Comparison of ENCODE assay signal across 8 mouse cellular contexts in the genomic region with DNA sequence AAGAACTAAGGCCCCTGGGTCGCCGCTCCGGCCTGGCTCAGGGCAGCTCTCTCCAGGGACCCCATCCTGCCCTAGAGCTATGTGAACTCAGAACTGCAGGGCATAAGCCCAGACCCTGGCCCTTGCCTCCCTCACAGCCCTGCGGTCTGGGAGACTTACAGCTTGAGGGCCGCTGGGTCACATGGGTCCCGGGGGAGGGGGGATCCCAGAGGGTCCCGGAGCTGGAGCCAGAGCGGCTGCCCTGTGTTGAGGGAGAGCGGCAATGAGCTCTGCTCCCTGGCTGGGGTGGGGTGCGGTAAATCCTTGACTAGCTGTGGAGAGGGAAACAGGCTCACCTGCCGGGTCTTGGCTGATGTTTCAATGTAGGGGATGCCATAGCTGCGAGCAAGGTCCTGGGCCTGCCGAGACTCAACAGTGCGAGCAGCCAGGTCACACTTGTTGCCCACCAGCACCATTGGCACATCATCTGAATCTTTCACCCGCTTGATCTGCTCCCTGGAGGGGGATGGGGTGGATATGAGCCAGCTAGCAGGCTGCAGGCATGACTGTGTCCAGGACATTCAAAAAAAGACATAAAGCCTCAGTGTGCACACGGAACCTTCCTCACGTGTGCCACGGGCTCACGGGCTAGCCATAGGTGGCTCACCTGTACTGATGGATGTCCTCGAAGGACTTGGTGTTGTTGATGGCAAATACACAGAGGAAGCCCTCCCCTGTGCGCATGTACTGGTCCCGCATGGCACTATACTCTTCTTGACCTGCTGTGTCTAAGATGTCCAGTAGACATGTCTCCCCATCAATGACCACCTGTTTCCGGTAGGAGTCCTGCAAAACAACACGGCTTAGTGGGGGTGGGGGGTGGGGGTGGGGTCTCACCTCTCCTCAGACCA. TPM values are rescaled to one million over a fixed set of nuclear protein-coding genes. Genes with fewer than 3 reads are reported as not detected.
DNase-seq lines count a peak whose midpoint lies in the region; ATAC-seq and TF ChIP-seq lines count a peak whose summit lies in the region.

No protein-coding gene starts in this region.

- H3K27ac ChIP-seq in lung, embryonic 15.5 days, result no peak overlapping the region
- no peak overlapping the region for H3K27ac ChIP-seq in forebrain, embryonic 16.5 days (ENCODE audit: low read length)
- no peak overlapping the region for H3K27ac ChIP-seq in limb, embryonic 14.5 days (replicated peaks; ENCODE audit: low read depth, low read length)
- no peak overlapping the region for H3K27ac ChIP-seq in stomach, embryonic 15.5 days

- H3K36me3 ChIP-seq in lung, embryonic 15.5 days, result peaks cover 32% of the 10 kb centered on the region
- H3K36me3 ChIP-seq in forebrain, embryonic 16.5 days (ENCODE audit: control insufficient read depth, insufficient read depth), result peaks cover 22% of the 10 kb centered on the region
- H3K36me3 ChIP-seq in limb, embryonic 14.5 days (ENCODE audit: control insufficient read depth, insufficient read depth, low read length), result peaks cover 35% of the 10 kb centered on the region
- H3K36me3 ChIP-seq in stomach, embryonic 15.5 days, result peaks cover 28% of the 10 kb centered on the region

- ATAC-seq in lung, embryonic 15.5 days (ENCODE audit: borderline replicate concordance, extremely low read depth, low FRiP score, low TSS enrichment), result no peak
- ATAC-seq in forebrain, embryonic 16.5 days, result no peak
- no peak for ATAC-seq in limb, embryonic 14.5 days (ENCODE audit: low FRiP score, low read depth)
- no peak for ATAC-seq in stomach, embryonic 15.5 days (ENCODE audit: insufficient read depth, low FRiP score, low read depth)

- DNase-seq in lung, postnatal 36 days, result no peak
- no peak for DNase-seq in limb, embryonic 14.5 days (ENCODE audit: low spot score)
- DNase-seq in spleen, adult 12 weeks (ENCODE audit: low spot score), result no peak
- DNase-seq in adrenal gland, adult 2 months, result no peak
- DNase-seq in kidney, adult 8-10 months, result no peak

- peaks cover 25% of the 10 kb centered on the region for H3K4me1 ChIP-seq in lung, embryonic 15.5 days
- H3K4me1 ChIP-seq in forebrain, embryonic 16.5 days (replicated peaks; ENCODE audit: control insufficient read depth, insufficient read depth, low read length), result peaks cover 20% of the 10 kb centered on the region
- peaks cover 13% of the 10 kb centered on the region for H3K4me1 ChIP-seq in limb, embryonic 14.5 days (ENCODE audit: control insufficient read depth, insufficient read depth, low read length)
- peaks cover 25% of the 10 kb centered on the region for H3K4me1 ChIP-seq in stomach, embryonic 15.5 days

- no peak overlapping the region for H3K9ac ChIP-seq in lung, embryonic 15.5 days
- H3K9ac ChIP-seq in forebrain, embryonic 16.5 days (replicated peaks; ENCODE audit: low read depth, low read length), result no peak overlapping the region
- 0 out of 2 replicates have a peak overlapping the region, but pooled peaks have one; percentile 89 for H3K9ac ChIP-seq in limb, embryonic 14.5 days (ENCODE audit: low read depth, low read length, severe bottlenecking)
- no peak overlapping the region for H3K9ac ChIP-seq in stomach, embryonic 15.5 days

- no peaks in the 10 kb centered on the region for H3K27me3 ChIP-seq in lung, embryonic 15.5 days
- H3K27me3 ChIP-seq in forebrain, embryonic 16.5 days (replicated peaks; ENCODE audit: control insufficient read depth, insufficient read depth, low read length), result no peaks in the 10 kb centered on the region
- no peaks in the 10 kb centered on the region for H3K27me3 ChIP-seq in limb, embryonic 14.5 days (ENCODE audit: control insufficient read depth, insufficient read depth, low read length)
- H3K27me3 ChIP-seq in stomach, embryonic 15.5 days (replicated peaks), result no peaks in the 10 kb centered on the region

- H3K9me3 ChIP-seq in lung, embryonic 15.5 days, result no peaks in the 10 kb centered on the region
- no peaks in the 10 kb centered on the region for H3K9me3 ChIP-seq in forebrain, embryonic 16.5 days (ENCODE audit: control insufficient read depth, low read length)
- H3K9me3 ChIP-seq in limb, embryonic 14.5 days (ENCODE audit: control insufficient read depth, low read length), result no peaks in the 10 kb centered on the region
- no peaks in the 10 kb centered on the region for H3K9me3 ChIP-seq in stomach, embryonic 15.5 days

- WGBS in lung, embryonic 15.5 days, result 88% methylated on average over 24 of the region's 24 CpGs
- 90% methylated on average over 24 of the region's 24 CpGs for WGBS in forebrain, embryonic 16.5 days
- WGBS in limb, embryonic 14.5 days, result 88% methylated on average over 24 of the region's 24 CpGs
- WGBS in stomach, embryonic 15.5 days, result 89% methylated on average over 24 of the region's 24 CpGs

- TF ChIP-seq POLR2A in limb, embryonic 14.5 days (IDR thresholded peaks at IDR 0.05; ENCODE audit: borderline replicate concordance, extremely low read depth, insufficient read depth, insufficient read length), result no peak

- peak overlapping the region; percentile 92; the same call in 1 of the 2 replicates for H3K4me3 ChIP-seq in lung, embryonic 15.5 days
- no peak overlapping the region for H3K4me3 ChIP-seq in forebrain, embryonic 16.5 days (replicated peaks; ENCODE audit: low read length)
- peak overlapping the region; percentile 92; the same call in 1 of the 2 replicates for H3K4me3 ChIP-seq in limb, embryonic 14.5 days (replicated peaks; ENCODE audit: low read length)
- peak overlapping the region; percentile 92 for H3K4me3 ChIP-seq in stomach, embryonic 15.5 days (replicated peaks)

- peak overlapping the region; percentile 95 for H3K4me2 ChIP-seq in lung, embryonic 15.5 days
- H3K4me2 ChIP-seq in forebrain, embryonic 16.5 days (ENCODE audit: low read length), result peak overlapping the region; percentile 93
- peak overlapping the region; percentile 96 for H3K4me2 ChIP-seq in limb, embryonic 14.5 days (replicated peaks; ENCODE audit: low read depth, low read length, severe bottlenecking)
- H3K4me2 ChIP-seq in stomach, embryonic 15.5 days, result peak overlapping the region; percentile 91

RNA-seq across cellular contexts. Expression of gene Hras, which starts 1.8 kb away (rescaled TPM):
- polyA plus RNA-seq in lung, embryonic 15.5 days (2015; fragmentation: Nextera tagmentation; extraction: Ambion mirVana), result 99.9 and 102 TPM in 2 replicates
- polyA plus RNA-seq in forebrain, embryonic 16.5 days (2015; fragmentation: Nextera tagmentation; extraction: Ambion mirVana), result 105 and 113 TPM in 2 replicates
- 111 and 112 TPM in 2 replicates for polyA plus RNA-seq in limb, embryonic 14.5 days (2012; rRNA removed)
- 136 and 143 TPM in 2 replicates for polyA plus RNA-seq in limb, embryonic 14.5 days (2014; fragmentation: Nextera tagmentation; extraction: Ambion mirVana)
- polyA plus RNA-seq in stomach, embryonic 15.5 days (2015; fragmentation: Nextera tagmentation; extraction: Ambion mirVana), result 113 and 123 TPM in 2 replicates
- 10 to 100 TPM; 65.5 to 99.1 TPM for total RNA-seq in adrenal gland, adult 2 months (2021)
- polyA plus RNA-seq in adrenal gland, adult 2 months (2012; rRNA removed), result 41.8 and 47.1 TPM in 2 replicates

RNA-seq across cellular contexts. Expression of gene Lrrc56, which starts 1.9 kb away (rescaled TPM):
- 5.8 and 6.9 TPM in 2 replicates for polyA plus RNA-seq in lung, embryonic 15.5 days (2015; fragmentation: Nextera tagmentation; extraction: Ambion mirVana)
- 10.0 and 13.9 TPM in 2 replicates for polyA plus RNA-seq in forebrain, embryonic 16.5 days (2015; fragmentation: Nextera tagmentation; extraction: Ambion mirVana)
- 14.8 and 17.8 TPM in 2 replicates for polyA plus RNA-seq in limb, embryonic 14.5 days (2012; rRNA removed)
- polyA plus RNA-seq in limb, embryonic 14.5 days (2014; fragmentation: Nextera tagmentation; extraction: Ambion mirVana), result 5.8 and 8.3 TPM in 2 replicates
- 5.4 and 7.2 TPM in 2 replicates for polyA plus RNA-seq in stomach, embryonic 15.5 days (2015; fragmentation: Nextera tagmentation; extraction: Ambion mirVana)
- total RNA-seq in adrenal gland, adult 2 months (2021), result 1 to 10 TPM; 6.3 to 8.0 TPM
- 8.0 and 8.7 TPM in 2 replicates for polyA plus RNA-seq in adrenal gland, adult 2 months (2012; rRNA removed)

RNA-seq across cellular contexts. Expression of gene Rnh1, which starts 19.4 kb away (rescaled TPM):
- polyA plus RNA-seq in lung, embryonic 15.5 days (2015; fragmentation: Nextera tagmentation; extraction: Ambion mirVana), result 143 and 152 TPM in 2 replicates
- 41.0 and 45.7 TPM in 2 replicates for polyA plus RNA-seq in forebrain, embryonic 16.5 days (2015; fragmentation: Nextera tagmentation; extraction: Ambion mirVana)
- 92.3 and 105 TPM in 2 replicates for polyA plus RNA-seq in limb, embryonic 14.5 days (2012; rRNA removed)
- polyA plus RNA-seq in limb, embryonic 14.5 days (2014; fragmentation: Nextera tagmentation; extraction: Ambion mirVana), result 190 and 216 TPM in 2 replicates
- polyA plus RNA-seq in stomach, embryonic 15.5 days (2015; fragmentation: Nextera tagmentation; extraction: Ambion mirVana), result 206 and 215 TPM in 2 replicates
- 100 to 1,000 TPM; 301 to 302 TPM for total RNA-seq in adrenal gland, adult 2 months (2021)
- 214 and 394 TPM in 2 replicates for polyA plus RNA-seq in adrenal gland, adult 2 months (2012; rRNA removed)

RNA-seq across cellular contexts. Expression of gene Lmntd2, which starts 21.8 kb away (rescaled TPM):
- 1.1 and 1.3 TPM in 2 replicates for polyA plus RNA-seq in lung, embryonic 15.5 days (2015; fragmentation: Nextera tagmentation; extraction: Ambion mirVana)
- 0.76 and 1.2 TPM in 2 replicates for polyA plus RNA-seq in forebrain, embryonic 16.5 days (2015; fragmentation: Nextera tagmentation; extraction: Ambion mirVana)
- 6.6 and 6.9 TPM in 2 replicates for polyA plus RNA-seq in limb, embryonic 14.5 days (2012; rRNA removed)
- 0.95 and 1.7 TPM in 2 replicates for polyA plus RNA-seq in limb, embryonic 14.5 days (2014; fragmentation: Nextera tagmentation; extraction: Ambion mirVana)
- 2.8 and 2.9 TPM in 2 replicates for polyA plus RNA-seq in stomach, embryonic 15.5 days (2015; fragmentation: Nextera tagmentation; extraction: Ambion mirVana)
- total RNA-seq in adrenal gland, adult 2 months (2021), result under 1 TPM; 0.17 TPM
- 0.81 and 1.2 TPM in 2 replicates for polyA plus RNA-seq in adrenal gland, adult 2 months (2012; rRNA removed)

RNA-seq across cellular contexts. Expression of gene Rassf7, which starts 23.6 kb away (rescaled TPM):
- 59.7 and 62.6 TPM in 2 replicates for polyA plus RNA-seq in lung, embryonic 15.5 days (2015; fragmentation: Nextera tagmentation; extraction: Ambion mirVana)
- polyA plus RNA-seq in forebrain, embryonic 16.5 days (2015; fragmentation: Nextera tagmentation; extraction: Ambion mirVana), result 22.9 and 23.6 TPM in 2 replicates
- polyA plus RNA-seq in limb, embryonic 14.5 days (2012; rRNA removed), result 40.0 and 44.8 TPM in 2 replicates
- 30.9 and 31.7 TPM in 2 replicates for polyA plus RNA-seq in limb, embryonic 14.5 days (2014; fragmentation: Nextera tagmentation; extraction: Ambion mirVana)
- 67.7 and 73.3 TPM in 2 replicates for polyA plus RNA-seq in stomach, embryonic 15.5 days (2015; fragmentation: Nextera tagmentation; extraction: Ambion mirVana)
- 1 to 10 TPM; 2.0 to 6.0 TPM for total RNA-seq in adrenal gland, adult 2 months (2021)
- polyA plus RNA-seq in adrenal gland, adult 2 months (2012; rRNA removed), result 14.1 and 18.1 TPM in 2 replicates
